Mouse (Mus musculus) left cerebral cortex, adult 9 months (tissue): Measurements from ENCODE around the gene Wwtr1.

ENCODE experiments used
- DNase-seq, 2 experiments: peaks; one replicate each; pipeline ENCODE4 v3.0.0; 2022; ENCODE audit warnings: low spot score in 2 of 2

Wwtr1 gene

GRCm38 (mm10) chr3:57448445-57448844 lies 127.3 kb downstream of the Wwtr1 start:
- DNase-seq: peak; percentile 26 to 81

- DNase-seq: peak in 1 of 2 experiments; percentile 3
Measured at GRCm38 (mm10) chr3:57447889-57448288, 127.8 kb downstream of the Wwtr1 start.

- no peak for DNase-seq
Measured at GRCm38 (mm10) chr3:57445706-57446105, 130.0 kb downstream of the Wwtr1 start.

- no peak for DNase-seq
Measured at GRCm38 (mm10) chr3:57440956-57441355, 134.8 kb downstream of the Wwtr1 start.

- DNase-seq: no peak
Measured at GRCm38 (mm10) chr3:57435364-57435763, 140.3 kb downstream of the Wwtr1 start.

GRCm38 (mm10) chr3:57431706-57432105 lies 144.0 kb downstream of the Wwtr1 start:
- no peak for DNase-seq

- DNase-seq: no peak
Measured at GRCm38 (mm10) chr3:57429486-57429885, 146.2 kb downstream of the Wwtr1 start.

GRCm38 (mm10) chr3:57428682-57429464 lies 146.8 kb downstream of the Wwtr1 start:
- no peak for DNase-seq

GRCm38 (mm10) chr3:57426351-57426750 lies 149.4 kb downstream of the Wwtr1 start:
- DNase-seq: no peak

- DNase-seq: no peak
Measured at GRCm38 (mm10) chr3:57425089-57425730, 150.5 kb downstream of the Wwtr1 start, which contains the start of gene Tm4sf4. Gene Tm4sf4, plus strand, starts transcription at chr3:57425314.

- DNase-seq: no peak
Measured at GRCm38 (mm10) chr3:57420660-57421059, 155.1 kb downstream of the Wwtr1 start.

- DNase-seq: no peak
Measured at GRCm38 (mm10) chr3:57420233-57420632, 155.5 kb downstream of the Wwtr1 start.

- DNase-seq: no peak
Measured at GRCm38 (mm10) chr3:57411535-57411934, 164.2 kb downstream of the Wwtr1 start.
